Mouse (Mus musculus) embryonic fibroblast, embryonic 13.5 days (primary cell): ENCODE results near the gene Gstp2.

Experiments used
- CTCF ChIP-seq: IDR thresholded peaks from 2 replicates; pipeline ENCODE4 v1.5.1; 2011; ENCODE audit warnings: mild to moderate bottlenecking, control low read depth, low read length, moderate library complexity, borderline replicate concordance; ENCODE audit not compliant: insufficient read depth
- POLR2A ChIP-seq: IDR thresholded peaks from 2 replicates; pipeline ENCODE4 v1.6.1; 2011; ENCODE audit warnings: low read depth, mild to moderate bottlenecking, control low read depth, low read length, moderate library complexity

DNA sequence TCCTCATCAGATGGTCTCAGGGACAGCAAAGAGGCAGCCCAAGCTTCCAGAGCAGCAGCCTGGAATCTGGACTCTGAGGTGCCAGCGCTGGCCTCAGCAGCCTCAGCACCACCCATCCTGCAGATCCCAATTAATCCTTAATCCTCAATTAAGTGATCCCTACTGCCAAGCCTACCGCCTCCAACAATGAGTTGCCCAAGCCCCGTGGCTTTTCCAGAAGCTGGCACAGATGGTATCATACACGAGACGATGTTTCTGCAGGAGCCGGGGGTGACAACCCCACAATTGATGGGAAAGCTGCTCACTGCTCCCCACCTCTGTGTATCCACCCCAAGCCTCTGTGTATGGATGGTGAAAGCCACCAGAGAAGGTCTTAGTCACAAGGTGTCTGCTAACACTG is 43.3 kb upstream of the Gstp2 start:
- no peak for TF ChIP-seq CTCF
- no peak for TF ChIP-seq POLR2A
